Mouse (Mus musculus) E14TG2a.4 (cell line): ENCODE results near the gene Klhl2.

Experiments
- H3K27me3 ChIP-seq: 2 replicates; pipeline ENCODE4 v1.6.1; 2014; ENCODE audit warnings: low read length, control low read depth; ENCODE audit not compliant: insufficient read depth
- H3K36me3 ChIP-seq: 2 replicates; pipeline ENCODE4 v1.6.1; 2014; ENCODE audit warnings: low read length, control low read depth; ENCODE audit not compliant: insufficient read depth
- H3K4me1 ChIP-seq: replicated peaks from 2 replicates; pipeline ENCODE4 v1.6.1; 2014; ENCODE audit warnings: low read depth, low read length, control low read depth
- H3K4me3 ChIP-seq: replicated peaks from 2 replicates; pipeline ENCODE4 v1.5.1; 2014; ENCODE audit warnings: mild to moderate bottlenecking, low read length
- H3K9me3 ChIP-seq: 2 replicates; pipeline ENCODE4 v1.6.1; 2014; ENCODE audit warnings: low read length, control low read depth
- CTCF ChIP-seq: conservative IDR thresholded peaks from 2 replicates; pipeline ENCODE4 v1.5.1; 2014; ENCODE audit warnings: low read length
- NANOG ChIP-seq: IDR thresholded peaks from 2 replicates; pipeline ENCODE4 v1.6.1; 2014; ENCODE audit warnings: borderline replicate concordance, low read length, mixed read lengths
- POU5F1 ChIP-seq: IDR thresholded peaks from 2 replicates; pipeline ENCODE4 v1.6.1; 2014; ENCODE audit warnings: low read length, borderline replicate concordance

The Klhl2 gene

DNA sequence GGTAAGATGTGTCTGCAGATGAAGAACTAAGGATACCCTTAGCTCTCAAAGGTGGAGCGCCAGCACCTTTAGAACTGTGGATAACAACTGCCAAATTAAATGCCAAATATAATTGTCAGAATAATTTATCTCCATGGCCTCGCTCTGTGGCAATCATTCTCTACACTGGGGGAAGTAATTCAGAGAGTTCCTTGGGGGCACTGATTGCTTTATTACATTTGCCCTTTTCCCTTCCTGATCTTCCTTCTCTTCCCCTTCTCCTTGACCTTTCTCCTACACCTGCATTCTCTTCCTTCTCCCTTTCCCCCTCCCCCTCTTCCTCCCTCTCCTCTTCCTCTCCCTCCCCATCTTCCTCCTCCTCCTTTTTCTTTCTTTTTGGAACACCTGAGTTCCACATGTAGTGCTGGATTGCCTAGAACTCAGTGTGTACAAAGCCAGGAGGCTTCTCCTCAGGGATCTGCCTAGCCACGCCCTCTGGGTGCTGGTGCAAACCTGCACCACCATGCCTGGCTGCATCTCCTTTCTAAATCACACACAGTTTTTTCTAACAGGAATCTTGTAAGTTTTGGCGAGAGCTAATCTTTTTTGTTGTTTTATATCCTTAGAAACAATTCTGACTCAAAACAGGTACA, 58.5 kb downstream of the Klhl2 start:
- TF ChIP-seq CTCF = no peak
- no peak for TF ChIP-seq NANOG
- no peak for TF ChIP-seq POU5F1
- H3K9me3 ChIP-seq = no peaks in the 10 kb centered on the region
- no peak overlapping the region for H3K4me3 ChIP-seq
- H3K27me3 ChIP-seq = no peaks in the 10 kb centered on the region
- H3K4me1 ChIP-seq = peaks cover 60% of the 10 kb centered on the region
- H3K36me3 ChIP-seq = no peaks in the 10 kb centered on the region

GRCm38 (mm10) chr8:64790418-64790817, 59.4 kb downstream of the Klhl2 start:
- no peaks in the 10 kb centered on the region for H3K27me3 ChIP-seq
- H3K36me3 ChIP-seq = 0 out of 2 replicates have a peak, but pooled peaks cover 4% of the 10 kb centered on the region
- H3K9me3 ChIP-seq = no peaks in the 10 kb centered on the region
- no peak overlapping the region for H3K4me3 ChIP-seq
- peaks cover 69% of the 10 kb centered on the region for H3K4me1 ChIP-seq
- no peak for TF ChIP-seq NANOG
- no peak for TF ChIP-seq POU5F1
- TF ChIP-seq CTCF = no peak

- no peaks in the 10 kb centered on the region for H3K27me3 ChIP-seq
Measured at GRCm38 (mm10) chr8:64788715-64789114, 61.1 kb downstream of the Klhl2 start.

DNA sequence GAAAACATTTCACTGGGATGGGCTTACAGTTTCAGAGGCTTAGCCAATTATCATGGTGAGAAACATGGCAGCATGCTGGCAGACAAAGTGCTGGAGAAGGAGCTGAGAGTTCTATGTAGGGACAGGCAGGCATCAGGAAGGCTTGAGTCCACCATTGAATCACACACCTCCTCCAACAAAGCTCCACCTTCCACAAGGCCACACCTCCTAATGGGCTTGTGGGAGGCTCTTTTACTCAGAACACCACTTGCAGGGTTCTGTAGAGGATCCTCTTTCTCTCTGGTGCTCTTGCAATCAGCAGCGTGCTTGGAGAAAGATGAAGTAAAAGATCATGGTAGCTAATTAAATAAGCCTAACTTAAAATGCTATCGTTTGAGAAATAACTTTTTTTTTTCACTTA, 63.0 kb downstream of the Klhl2 start:
- H3K27me3 ChIP-seq = no peaks in the 10 kb centered on the region
- no peaks in the 10 kb centered on the region for H3K9me3 ChIP-seq
- peaks cover 58% of the 10 kb centered on the region for H3K4me1 ChIP-seq
- 0 out of 2 replicates have a peak, but pooled peaks cover 4% of the 10 kb centered on the region for H3K36me3 ChIP-seq
- no peak for TF ChIP-seq NANOG
- no peak for TF ChIP-seq CTCF
- TF ChIP-seq POU5F1 = no peak
- no peak overlapping the region for H3K4me3 ChIP-seq

More at GRCm38 (mm10) chr8:64788715-64789114, 61.1 kb downstream of the Klhl2 start:
- Histone ChIP-seq H3K4me3 (no peak overlapping the region), H3K4me1 (peaks cover 69% of the 10 kb centered on the region), H3K9me3 (no peaks in the 10 kb centered on the region), H3K36me3 (0 out of 2 replicates have a peak, but pooled peaks cover 4% of the 10 kb centered on the region)
- TF ChIP-seq NANOG = no peak
- no peak for TF ChIP-seq CTCF
- TF ChIP-seq POU5F1 = no peak

GRCm38 (mm10) chr8:64784235-64784634, 65.6 kb downstream of the Klhl2 start:
- Histone ChIP-seq H3K4me1 (peaks cover 46% of the 10 kb centered on the region), H3K9me3 (no peaks in the 10 kb centered on the region), H3K27me3 (no peaks in the 10 kb centered on the region), H3K36me3 (peaks cover 9% of the 10 kb centered on the region), H3K4me3 (no peak overlapping the region)
- TF ChIP-seq CTCF (no peak), NANOG (no peak), POU5F1 (no peak)

GRCm38 (mm10) chr8:64781947-64782346, 67.9 kb downstream of the Klhl2 start:
- no peak for TF ChIP-seq CTCF
- no peak for TF ChIP-seq NANOG
- TF ChIP-seq POU5F1 = no peak
- H3K27me3 ChIP-seq = no peaks in the 10 kb centered on the region
- H3K4me3 ChIP-seq = no peak overlapping the region
- H3K4me1 ChIP-seq = peaks cover 45% of the 10 kb centered on the region
- H3K36me3 ChIP-seq = peaks cover 9% of the 10 kb centered on the region
- no peaks in the 10 kb centered on the region for H3K9me3 ChIP-seq

DNA sequence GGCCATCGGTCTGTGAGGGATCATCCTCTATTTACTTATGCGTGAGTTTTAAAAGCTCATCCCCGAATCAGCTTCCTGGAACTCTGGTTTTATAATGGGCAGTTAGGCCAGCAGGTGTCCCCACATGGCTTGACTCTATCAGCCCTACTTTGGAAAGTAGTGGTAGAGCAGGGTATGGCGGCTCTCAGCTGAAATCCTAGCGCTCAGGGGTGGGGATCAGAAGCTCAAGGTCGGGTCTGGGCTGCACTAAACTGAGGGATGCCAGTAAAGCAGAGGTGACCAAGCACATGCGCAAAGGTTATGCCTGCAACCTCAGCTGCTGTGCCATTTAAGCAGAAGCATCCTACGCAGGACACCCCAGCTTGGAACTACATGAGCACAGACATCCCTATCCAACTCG, 71.9 kb downstream of the Klhl2 start:
- no peaks in the 10 kb centered on the region for H3K9me3 ChIP-seq
- peaks cover 29% of the 10 kb centered on the region for H3K4me1 ChIP-seq
- peaks cover 8% of the 10 kb centered on the region for H3K36me3 ChIP-seq
- TF ChIP-seq CTCF = 0 out of 2 replicates have a peak, but pooled peaks have one; percentile 3
- TF ChIP-seq NANOG = no peak
- peak overlapping the region; percentile 48 for H3K4me3 ChIP-seq
- no peaks in the 10 kb centered on the region for H3K27me3 ChIP-seq

GRCm38 (mm10) chr8:64774136-64774535, 75.7 kb downstream of the Klhl2 start:
- H3K4me1 ChIP-seq = peaks cover 34% of the 10 kb centered on the region
- H3K36me3 ChIP-seq = peaks cover 12% of the 10 kb centered on the region; the same call in 1 of the 2 replicates
- H3K9me3 ChIP-seq = no peaks in the 10 kb centered on the region
- no peak for TF ChIP-seq NANOG
- TF ChIP-seq CTCF = no peak
- no peak for TF ChIP-seq POU5F1
- H3K27me3 ChIP-seq = no peaks in the 10 kb centered on the region
- H3K4me3 ChIP-seq = no peak overlapping the region

DNA sequence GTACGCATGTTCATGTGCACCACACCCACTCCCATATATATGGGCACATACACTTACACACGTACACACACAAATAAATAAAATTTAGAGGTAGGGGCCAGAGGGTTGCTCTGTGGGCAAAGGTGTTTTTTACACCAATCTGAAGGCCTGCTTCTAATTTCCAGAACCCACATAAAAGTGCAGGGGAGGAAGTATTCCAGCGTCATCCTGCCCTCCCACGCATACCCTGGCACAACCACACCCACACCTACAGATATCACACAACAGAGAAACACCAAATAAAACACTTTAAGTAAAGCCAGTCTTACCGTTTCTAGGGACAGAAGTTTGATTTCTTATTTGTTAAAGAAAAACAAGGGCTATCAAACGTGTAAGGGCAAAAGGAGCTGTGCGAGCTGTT, 79.0 kb downstream of the Klhl2 start:
- H3K36me3 ChIP-seq = peaks cover 23% of the 10 kb centered on the region
- TF ChIP-seq CTCF (no peak), POU5F1 (no peak), NANOG (no peak)
- peaks cover 15% of the 10 kb centered on the region for H3K4me1 ChIP-seq
- H3K27me3 ChIP-seq = no peaks in the 10 kb centered on the region
- no peaks in the 10 kb centered on the region for H3K9me3 ChIP-seq
- H3K4me3 ChIP-seq = no peak overlapping the region
